Mouse (Mus musculus) MEL (cell line): ENCODE results near the gene Dock7. TPM values are rescaled to one million over a fixed set of nuclear protein-coding genes. Genes with fewer than 3 reads are reported as not detected.
A peak's percentile ranks its signal among the peaks of the same experiment; 100 is the strongest.

Experiments used
- DNase-seq: peaks from one replicate; pipeline ENCODE4 v3.0.0; 2011; ENCODE audit warnings: low read depth, low spot score
- H3K27ac ChIP-seq: 2 replicates; pipeline ENCODE4 v1.5.1; 2012; ENCODE audit warnings: low read depth, mild to moderate bottlenecking, control low read depth, low read length, moderate library complexity; ENCODE audit not compliant: control insufficient read depth
- H3K27me3 ChIP-seq, 2 experiments: fragments of 150-350 bp in 1 of 2; sonication (generic) in 1 of 2; 2 replicates each; pipeline ENCODE4 v1.6.1; 2012; ENCODE audit warnings: low read length in 2 of 2, mild to moderate bottlenecking in 2 of 2, improper control_type of control experiment in 1 of 2, moderate library complexity in 1 of 2; ENCODE audit not compliant: insufficient read depth in 2 of 2, control insufficient read depth in 1 of 2
- H3K36me3 ChIP-seq, 2 experiments: 2 replicates each; pipeline ENCODE4 v1.6.1; 2012 to 2014; ENCODE audit warnings: low read length in 2 of 2, improper control_type of control experiment in 1 of 2, inconsistent platforms in 1 of 2, mild to moderate bottlenecking in 1 of 2; ENCODE audit not compliant: insufficient read depth in 2 of 2, control insufficient read depth in 1 of 2
- H3K4me1 ChIP-seq, 2 experiments: fragments of 150-350 bp in 1 of 2; sonication (generic) in 1 of 2; 2 replicates each; pipeline ENCODE4 v1.6.1; 2012; ENCODE audit warnings: low read length in 2 of 2, improper control_type of control experiment in 1 of 2, mild to moderate bottlenecking in 1 of 2; ENCODE audit not compliant: insufficient read depth in 2 of 2, control insufficient read depth in 1 of 2
- H3K4me3 ChIP-seq, 2 experiments: fragments of 150-350 bp in 1 of 2; sonication (generic) in 1 of 2; 2 replicates each; pipeline ENCODE4 v1.5.1; 2012; ENCODE audit warnings: low read depth in 2 of 2, low read length in 2 of 2, mild to moderate bottlenecking in 2 of 2, moderate library complexity in 2 of 2, control low read depth in 1 of 2, improper control_type of control experiment in 1 of 2; ENCODE audit not compliant: control insufficient read depth in 1 of 2, insufficient read depth in 1 of 2
- H3K79me2 ChIP-seq: 2 replicates; pipeline ENCODE4 v1.6.1; 2012; ENCODE audit warnings: mild to moderate bottlenecking, low read length, moderate library complexity; ENCODE audit not compliant: control insufficient read depth, poor library complexity, insufficient read depth
- H3K9ac ChIP-seq: 2 replicates; pipeline ENCODE4 v1.6.1; 2012; ENCODE audit warnings: low read depth, mild to moderate bottlenecking, control low read depth, low read length, moderate library complexity; ENCODE audit not compliant: control insufficient read depth, poor library complexity, severe bottlenecking
- H3K9me3 ChIP-seq: fragments of 150-350 bp; sonication (generic); replicated peaks from 2 replicates; pipeline ENCODE4 v1.6.1; 2012; ENCODE audit warnings: mild to moderate bottlenecking, low read length, improper control_type of control experiment, moderate library complexity; ENCODE audit not compliant: insufficient read depth
- BHLHE40 ChIP-seq: IDR thresholded peaks from 2 replicates; pipeline ENCODE4 v1.6.1; 2012; ENCODE audit warnings: low read depth, mild to moderate bottlenecking, inconsistent platforms, low read length, improper control_type of control experiment, borderline replicate concordance
- CHD2 ChIP-seq: IDR thresholded peaks from 2 replicates; pipeline ENCODE4 v1.6.1; 2011; ENCODE audit warnings: low read length, improper control_type of control experiment
- CTCF ChIP-seq, 3 experiments: IDR thresholded peaks in 2 of 3; conservative IDR thresholded peaks in 1 of 3; 2 replicates each; pipeline ENCODE4 v1.5.1; 2011 to 2012; ENCODE audit warnings: low read length in 3 of 3, low read depth in 2 of 3, mild to moderate bottlenecking in 2 of 3, improper control_type of control experiment in 1 of 3, inconsistent platforms in 1 of 3, mixed read lengths in 1 of 3, moderate library complexity in 1 of 3; ENCODE audit not compliant: control insufficient read depth in 1 of 3, insufficient read depth in 1 of 3, poor library complexity in 1 of 3, severe bottlenecking in 1 of 3
- ELF1 ChIP-seq: IDR thresholded peaks from 2 replicates; pipeline ENCODE4 v1.6.1; 2014; ENCODE audit warnings: low read depth, mild to moderate bottlenecking, inconsistent platforms, low read length, improper control_type of control experiment, moderate library complexity
- GABPA ChIP-seq: IDR thresholded peaks from 2 replicates; pipeline ENCODE4 v1.6.1; 2012; ENCODE audit warnings: low read depth, mild to moderate bottlenecking, inconsistent platforms, low read length, improper control_type of control experiment, moderate library complexity
- HCFC1 ChIP-seq: IDR thresholded peaks from 2 replicates; pipeline ENCODE4 v1.6.1; 2012; ENCODE audit warnings: low read depth, mild to moderate bottlenecking, inconsistent platforms, low read length, improper control_type of control experiment, moderate library complexity
- JUND ChIP-seq: IDR thresholded peaks from 2 replicates; pipeline ENCODE4 v1.6.1; 2011; ENCODE audit warnings: low read depth, mild to moderate bottlenecking, improper control_type of control experiment, low read length
- MAFK ChIP-seq: IDR thresholded peaks from 2 replicates; pipeline ENCODE4 v1.6.1; 2011; ENCODE audit warnings: low read depth, mild to moderate bottlenecking, low read length, improper control_type of control experiment, borderline replicate concordance
- MAX ChIP-seq: IDR thresholded peaks from 2 replicates; pipeline ENCODE4 v1.6.1; 2011; ENCODE audit warnings: low read length, improper control_type of control experiment
- MAZ ChIP-seq: IDR thresholded peaks from 2 replicates; pipeline ENCODE4 v1.6.1; 2012; ENCODE audit warnings: low read depth, mild to moderate bottlenecking, inconsistent platforms, low read length, improper control_type of control experiment
- MEF2A ChIP-seq: IDR thresholded peaks from 2 replicates; pipeline ENCODE4 v1.6.1; 2014; ENCODE audit warnings: low read depth, mild to moderate bottlenecking, inconsistent platforms, low read length, improper control_type of control experiment; ENCODE audit not compliant: poor library complexity, insufficient replicate concordance, severe bottlenecking; ENCODE audit errors: extremely low read depth
- MYB ChIP-seq: IDR thresholded peaks from 2 replicates; pipeline ENCODE4 v1.6.1; 2011; ENCODE audit warnings: mild to moderate bottlenecking, low read depth, low read length, improper control_type of control experiment
- MYC ChIP-seq: IDR thresholded peaks from 2 replicates; pipeline ENCODE4 v1.6.1; 2011; ENCODE audit warnings: low read depth, mild to moderate bottlenecking, low read length, improper control_type of control experiment, moderate library complexity
- NELFE ChIP-seq: IDR thresholded peaks from 2 replicates; pipeline ENCODE4 v1.6.1; 2011; ENCODE audit warnings: low read depth, low read length, improper control_type of control experiment
- NRF1 ChIP-seq: IDR thresholded peaks from 2 replicates; pipeline ENCODE4 v1.6.1; 2014; ENCODE audit warnings: low read depth, mild to moderate bottlenecking, inconsistent platforms, low read length, improper control_type of control experiment, moderate library complexity; ENCODE audit not compliant: poor library complexity, insufficient read depth, severe bottlenecking
- POLR2A ChIP-seq, 2 experiments: IDR thresholded peaks; 2 replicates each; pipeline ENCODE4 v1.6.1; 2011 to 2012; ENCODE audit warnings: low read length in 2 of 2, mild to moderate bottlenecking in 2 of 2, control low read depth in 1 of 2, improper control_type of control experiment in 1 of 2, low read depth in 1 of 2, moderate library complexity in 1 of 2; ENCODE audit not compliant: control insufficient read depth in 1 of 2, insufficient read depth in 1 of 2, poor library complexity in 1 of 2
- POLR2AphosphoS2 ChIP-seq: IDR thresholded peaks from 2 replicates; pipeline ENCODE4 v1.6.1; 2011; ENCODE audit warnings: low read length, improper control_type of control experiment
- TAL1 ChIP-seq: IDR thresholded peaks from 2 replicates; pipeline ENCODE4 v1.6.1; 2012; ENCODE audit warnings: mild to moderate bottlenecking, inconsistent platforms, low read length, moderate library complexity, mixed read lengths
- UBTF ChIP-seq: IDR thresholded peaks from 2 replicates; pipeline ENCODE4 v1.6.1; 2012; ENCODE audit warnings: low read depth, mild to moderate bottlenecking, inconsistent platforms, low read length, improper control_type of control experiment, moderate library complexity, borderline replicate concordance; ENCODE audit not compliant: insufficient read depth
- USF1 ChIP-seq: IDR thresholded peaks from 2 replicates; pipeline ENCODE4 v1.6.1; 2014; ENCODE audit warnings: low read depth, mild to moderate bottlenecking, inconsistent platforms, low read length, improper control_type of control experiment, moderate library complexity
- USF2 ChIP-seq, 2 experiments: IDR thresholded peaks; 2 replicates each; pipeline ENCODE4 v1.6.1; 2011 to 2012; ENCODE audit warnings: improper control_type of control experiment in 2 of 2, low read length in 2 of 2, borderline replicate concordance in 1 of 2, inconsistent platforms in 1 of 2, low read depth in 1 of 2, mild to moderate bottlenecking in 1 of 2; ENCODE audit not compliant: insufficient read depth in 1 of 2
- ZMIZ1 ChIP-seq: IDR thresholded peaks from 2 replicates; pipeline ENCODE4 v1.6.1; 2012; ENCODE audit warnings: low read depth, mild to moderate bottlenecking, inconsistent platforms, low read length, improper control_type of control experiment, moderate library complexity
- ZNF384 ChIP-seq: IDR thresholded peaks from 2 replicates; pipeline ENCODE4 v1.6.1; 2012; ENCODE audit warnings: low read depth, mild to moderate bottlenecking, inconsistent platforms, low read length, improper control_type of control experiment
- polyA plus RNA-seq, 2 experiments: library from polyadenylated mRNA; stranded (reverse) in 1 of 2; unstranded in 1 of 2; fragments of >175 nt in 1 of 2; fragments of >200 nt in 1 of 2; gene quantifications; 2 replicates each; pipeline versions ENCODE4 v1.2.1 to v1.2.4; 2012; ENCODE audit warnings: low replicate concordance in 2 of 2, low read depth in 1 of 2; ENCODE audit not compliant: insufficient read length in 2 of 2, insufficient read depth in 1 of 2, missing spikeins in 1 of 2
- total RNA-seq: library from RNA; depleted of rRNA; stranded (reverse); fragments of 300-350 nt; gene quantifications from 2 replicates; pipeline ENCODE4 v1.2.3, GENCODE M21; 2012

Dock7 gene
- total and polyA plus RNA-seq, 3 experiments: 19.5 to 19.8 TPM; not detected in 1

- no peak for DNase-seq
- no peak overlapping the region for H3K4me3 ChIP-seq
- peaks cover 0 to 11% of the 10 kb centered on the region in 2 experiments; a peak in 2 of 4 replicates for H3K36me3 ChIP-seq
- H3K9ac ChIP-seq: no peak overlapping the region
- no peak for TF ChIP-seq NELFE
- TF ChIP-seq POLR2A (IDR thresholded peaks at IDR 0.05; ENCODE audit: control insufficient read depth in 1 of 2, insufficient read depth in 1 of 2, low read depth in 1 of 2, low read length in 2 of 2, poor library complexity in 1 of 2): no peak
- TF ChIP-seq, all 39 proteins: peak for 0
- Histone ChIP-seq H3K9me3 (no peaks in the 10 kb centered on the region), H3K4me1 (peaks cover 9 to 11% of the 10 kb centered on the region in 2 experiments), H3K27ac (no peak overlapping the region), H3K27me3 (peaks cover 0 to 3% of the 10 kb centered on the region in 2 experiments; a peak in 1 of 4 replicates), H3K79me2 (peaks cover 9% of the 10 kb centered on the region)
Observed at GRCm38 (mm10) chr4:99122786-99123185, 2.1 kb upstream of the Dock7 start.

DNA sequence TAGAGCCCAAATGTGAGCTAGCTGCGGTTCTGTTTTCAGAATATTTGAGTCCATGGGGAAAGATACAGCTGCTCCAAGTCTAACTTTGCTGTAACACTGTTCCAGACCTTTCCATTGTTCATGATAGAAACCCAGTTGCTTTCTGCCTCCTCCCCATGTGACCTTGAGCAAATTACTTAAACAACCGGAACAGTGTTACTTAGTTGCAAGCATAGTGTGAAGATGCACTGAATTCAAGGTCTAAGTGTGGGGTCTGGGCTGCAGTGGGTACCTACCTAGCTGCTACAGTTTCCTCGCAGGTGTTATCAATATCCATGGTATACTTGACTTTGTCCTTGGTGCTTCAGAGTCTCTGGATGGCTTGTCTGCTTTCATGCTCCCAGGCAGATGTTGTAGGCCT is 1.3 kb upstream of the Dock7 start:
- Histone ChIP-seq H3K36me3 (peaks cover 0 to 11% of the 10 kb centered on the region in 2 experiments; a peak in 2 of 4 replicates), H3K27ac (no peak overlapping the region), H3K27me3 (0 out of 4 replicates have a peak, but pooled peaks cover 0 to 1% of the 10 kb centered on the region in 2 experiments), H3K9me3 (no peaks in the 10 kb centered on the region), H3K9ac (no peak overlapping the region), H3K4me1 (peaks cover 9 to 11% of the 10 kb centered on the region in 2 experiments), H3K79me2 (peaks cover 11% of the 10 kb centered on the region), H3K4me3 (no peak overlapping the region)
- TF ChIP-seq HCFC1 (no peak), ZNF384 (no peak), POLR2AphosphoS2 (no peak), MAX (no peak), MEF2A (no peak), CHD2 (no peak), JUND (no peak), USF1 (no peak), GABPA (no peak), MAFK (no peak), BHLHE40 (no peak), ZMIZ1 (no peak)
- DNase-seq: no peak

DNA sequence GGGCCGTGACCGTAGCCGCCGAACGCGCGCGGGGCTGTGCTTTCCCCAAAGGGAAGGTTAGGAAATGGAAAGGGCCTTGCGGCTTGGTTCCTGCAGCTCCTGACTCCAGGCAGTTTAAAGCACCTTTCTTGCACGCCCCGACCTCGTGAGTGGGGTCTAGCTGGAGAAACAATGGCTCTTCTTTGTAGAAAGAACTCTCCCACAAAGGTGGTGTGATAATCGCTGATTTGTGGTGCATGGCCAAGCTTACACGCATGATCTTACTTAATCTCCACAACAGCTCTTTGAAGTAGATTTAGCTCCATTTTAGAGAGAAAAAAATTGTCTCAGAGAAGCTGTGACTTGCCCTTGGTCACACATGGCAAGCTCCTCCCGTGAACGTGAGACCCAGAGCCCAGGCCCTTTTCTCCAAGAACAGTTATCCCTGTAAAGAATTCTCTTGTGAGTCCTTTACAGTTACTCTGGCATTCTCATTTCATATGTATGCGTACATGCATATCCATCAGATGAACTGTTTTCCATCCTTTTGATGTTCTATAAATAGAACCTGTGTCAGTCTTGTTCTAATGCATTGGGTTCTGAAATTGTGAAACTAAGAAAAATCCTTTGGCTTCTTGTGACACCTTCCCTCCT is 524 bp upstream of the Dock7 start:
- Histone ChIP-seq H3K79me2 (peaks cover 11% of the 10 kb centered on the region), H3K9me3 (no peaks in the 10 kb centered on the region), H3K4me3 (peak overlapping the region; percentile 96 to 98), H3K36me3 (peaks cover 0 to 11% of the 10 kb centered on the region in 2 experiments; a peak in 2 of 4 replicates), H3K4me1 (peaks cover 9 to 11% of the 10 kb centered on the region in 2 experiments), H3K27me3 (0 out of 4 replicates have a peak, but pooled peaks cover 0 to 1% of the 10 kb centered on the region in 2 experiments), H3K27ac (no peak overlapping the region), H3K9ac (peak overlapping the region; percentile 97)
- DNase-seq: no peak
- TF ChIP-seq POLR2A (IDR thresholded peaks at IDR 0.05; ENCODE audit: control insufficient read depth in 1 of 2, insufficient read depth in 1 of 2, low read depth in 1 of 2, low read length in 2 of 2, poor library complexity in 1 of 2) (no peak; a peak in 1 of 4 replicates), NELFE (no peak), MYC (no peak), MAZ (no peak), HCFC1 (no peak), NRF1 (no peak), MAFK (no peak), MAX (no peak), ELF1 (no peak), UBTF (no peak), MYB (no peak), CHD2 (no peak), POLR2AphosphoS2 (no peak), USF2 (IDR thresholded peaks at IDR 0.05; ENCODE audit: borderline replicate concordance in 1 of 2, insufficient read depth in 1 of 2, low read depth in 1 of 2, low read length in 2 of 2) (no peak), TAL1 (no peak), CTCF (IDR thresholded peaks at IDR 0.05 in 2 of 3, conservative IDR thresholded peaks at IDR 0.05 in 1 of 3; ENCODE audit: control insufficient read depth in 1 of 3, insufficient read depth in 1 of 3, low read depth in 2 of 3, low read length in 3 of 3, poor library complexity in 1 of 3, severe bottlenecking in 1 of 3) (no peak)
